Mouse (Mus musculus): Measurements from ENCODE around the gene Grn. TPM values are rescaled to one million over a fixed set of nuclear protein-coding genes. Genes with fewer than 3 reads are reported as not detected.

Gene Grn
- total and polyA plus RNA-seq, 2 experiments from 2014 or later: 78.0 to 90.4 TPM

DNA sequence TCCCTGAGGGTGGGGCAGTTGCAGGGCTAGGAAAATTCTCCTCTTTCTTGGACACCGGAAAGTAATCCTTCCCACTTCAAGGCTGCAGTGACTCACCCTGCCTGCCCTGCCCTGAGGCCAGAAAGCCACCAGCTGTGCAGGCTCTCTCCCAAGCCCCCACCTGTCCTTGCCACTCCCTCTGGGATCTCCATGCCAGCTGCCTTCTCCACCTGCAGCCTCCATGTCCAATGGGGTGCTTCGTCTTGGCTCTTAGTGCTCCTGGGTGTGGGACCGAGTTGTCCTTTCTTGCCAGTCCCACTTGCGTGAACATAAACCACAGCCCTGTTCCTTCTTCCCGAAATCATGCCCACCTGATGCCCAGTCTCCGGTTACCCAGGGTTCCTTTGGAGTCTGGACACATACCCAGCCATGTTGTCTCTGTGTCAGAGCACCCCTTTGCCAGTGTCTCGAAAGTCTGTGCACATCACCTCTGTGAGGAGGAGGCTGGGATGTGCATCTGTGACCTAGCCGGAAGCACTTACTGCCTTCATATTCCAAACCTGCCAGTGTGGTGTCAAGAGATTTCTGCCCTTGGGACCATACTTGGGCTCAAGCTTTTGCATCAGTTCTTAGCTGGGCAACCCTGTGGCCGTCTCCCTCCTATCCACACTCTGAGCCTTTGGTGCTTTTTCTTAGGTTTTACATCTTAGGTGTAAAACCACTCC, 35.5 kb upstream of the Grn start:
- peak overlapping the region; percentile 95 for H3K9ac ChIP-seq (replicated peaks; ENCODE audit: low read length, poor library complexity, severe bottlenecking)
- peaks cover 12% of the 10 kb centered on the region for H3K36me3 ChIP-seq (ENCODE audit: insufficient read depth, low read length)
- 55% methylated on average over 9 of the region's 9 CpGs for WGBS
- no peak for ATAC-seq (ENCODE audit: low FRiP score)
- H3K4me2 ChIP-seq (ENCODE audit: low read depth, low read length, poor library complexity, severe bottlenecking): peak overlapping the region; percentile 96
- H3K27me3 ChIP-seq (ENCODE audit: insufficient read depth, low read length): no peaks in the 10 kb centered on the region
- peak overlapping the region; percentile 98 for H3K27ac ChIP-seq (ENCODE audit: low read depth, low read length)
- no peaks in the 10 kb centered on the region for H3K9me3 ChIP-seq (ENCODE audit: low read length)
- peak overlapping the region; percentile 84 for H3K4me3 ChIP-seq (ENCODE audit: low read depth, low read length)
- no peak for TF ChIP-seq CTCF (IDR thresholded peaks at IDR 0.05)
- no peak for DNase-seq (ENCODE audit: low spot score)
- H3K4me1 ChIP-seq (ENCODE audit: insufficient read depth, low read length): peaks cover 23% of the 10 kb centered on the region

DNA sequence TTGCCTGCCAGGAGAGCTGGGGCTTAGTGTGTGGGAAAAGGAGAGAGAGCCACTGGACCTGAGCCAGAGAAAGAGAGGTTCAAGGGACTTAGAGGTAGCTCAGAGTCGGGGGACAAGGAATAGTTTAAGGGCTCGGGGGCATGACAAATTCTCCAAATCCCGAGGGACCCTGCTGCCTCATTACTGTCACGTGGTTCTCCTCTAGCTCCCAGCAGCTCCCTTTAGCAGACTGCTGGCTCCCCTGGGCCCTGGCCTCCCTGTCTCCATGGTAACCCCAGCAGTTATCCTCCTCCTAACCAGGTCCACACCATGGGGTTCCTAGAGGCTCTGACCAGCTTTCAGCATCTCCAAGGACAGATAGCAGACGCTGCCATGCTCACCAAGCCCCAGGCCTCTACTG, 34.9 kb upstream of the Grn start:
- H3K27me3 ChIP-seq (ENCODE audit: insufficient read depth, low read length): no peaks in the 10 kb centered on the region
- ATAC-seq (ENCODE audit: low FRiP score) (no peak), DNase-seq (ENCODE audit: low spot score) (peak; percentile 61)
- H3K4me2 ChIP-seq (ENCODE audit: low read depth, low read length, poor library complexity, severe bottlenecking): peak overlapping the region; percentile 96
- H3K36me3 ChIP-seq (ENCODE audit: insufficient read depth, low read length): peaks cover 17% of the 10 kb centered on the region
- peak overlapping the region; percentile 95 for H3K9ac ChIP-seq (replicated peaks; ENCODE audit: low read length, poor library complexity, severe bottlenecking)
- H3K9me3 ChIP-seq (ENCODE audit: low read length): no peaks in the 10 kb centered on the region
- TF ChIP-seq CTCF (IDR thresholded peaks at IDR 0.05): no peak
- peaks cover 23% of the 10 kb centered on the region for H3K4me1 ChIP-seq (ENCODE audit: insufficient read depth, low read length)
- WGBS: 0% methylated on average over 5 of the region's 5 CpGs
- H3K27ac ChIP-seq (ENCODE audit: low read depth, low read length): peak overlapping the region; percentile 98
- H3K4me3 ChIP-seq (ENCODE audit: low read depth, low read length): peak overlapping the region; percentile 84

DNA sequence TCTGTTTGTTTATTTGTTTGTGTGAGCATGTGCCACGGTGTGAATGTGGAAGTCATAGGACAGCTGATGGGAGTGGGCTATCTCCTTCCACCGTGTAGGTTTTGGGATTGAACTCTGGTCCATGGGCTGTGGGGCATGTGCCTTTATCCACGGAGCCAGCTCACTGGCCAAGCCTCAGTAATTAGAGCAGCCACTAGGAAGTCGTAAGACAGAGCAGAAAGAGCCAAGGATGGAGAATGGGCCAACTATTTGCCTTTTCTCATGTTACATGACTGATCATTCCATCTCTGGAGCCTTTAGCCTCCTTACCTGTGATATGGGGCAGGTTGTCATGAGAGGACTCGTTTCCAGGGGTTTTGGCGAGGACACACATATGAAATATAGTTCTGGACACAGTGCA, 33.9 kb upstream of the Grn start:
- H3K4me3 ChIP-seq (ENCODE audit: low read depth, low read length): peak overlapping the region; percentile 14
- peaks cover 22% of the 10 kb centered on the region for H3K36me3 ChIP-seq (ENCODE audit: insufficient read depth, low read length)
- peak overlapping the region; percentile 95; the same call in 1 of the 2 replicates for H3K9ac ChIP-seq (replicated peaks; ENCODE audit: low read length, poor library complexity, severe bottlenecking)
- 50% methylated on average over 6 of the region's 6 CpGs for WGBS
- no peaks in the 10 kb centered on the region for H3K9me3 ChIP-seq (ENCODE audit: low read length)
- H3K4me1 ChIP-seq (ENCODE audit: insufficient read depth, low read length): peaks cover 23% of the 10 kb centered on the region
- DNase-seq (ENCODE audit: low spot score): no peak
- no peaks in the 10 kb centered on the region for H3K27me3 ChIP-seq (ENCODE audit: insufficient read depth, low read length)
- H3K27ac ChIP-seq (ENCODE audit: low read depth, low read length): no peak overlapping the region
- ATAC-seq (ENCODE audit: low FRiP score): no peak
- H3K4me2 ChIP-seq (ENCODE audit: low read depth, low read length, poor library complexity, severe bottlenecking): peak overlapping the region; percentile 96
- TF ChIP-seq CTCF (IDR thresholded peaks at IDR 0.05): no peak

DNA sequence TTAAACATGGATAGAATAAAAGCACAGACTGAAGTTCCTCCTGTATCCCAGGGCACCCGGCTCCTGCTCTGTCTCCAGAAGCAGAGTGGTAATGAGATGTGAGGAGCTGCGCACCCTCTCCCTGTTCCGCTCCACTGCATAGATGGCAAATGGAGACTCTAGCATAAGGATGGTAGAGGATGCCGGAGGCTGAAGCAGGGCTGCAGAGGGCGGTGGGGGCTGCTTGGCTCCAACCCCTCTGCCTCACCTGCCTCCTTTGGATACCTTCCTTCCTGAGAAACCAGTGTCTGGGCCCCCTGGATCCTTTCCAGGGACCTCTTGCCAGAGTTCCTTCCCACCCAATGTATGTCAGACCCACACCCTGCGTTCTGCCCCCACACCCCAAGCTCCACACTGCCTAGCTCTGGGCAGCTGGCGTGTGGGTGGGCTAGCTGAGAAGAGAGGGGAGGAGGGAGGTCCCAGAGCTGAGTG, 33.4 kb upstream of the Grn start:
- H3K4me3 ChIP-seq (ENCODE audit: low read depth, low read length): peak overlapping the region; percentile 14; the same call in 1 of the 2 replicates
- no peak overlapping the region for H3K27ac ChIP-seq (ENCODE audit: low read depth, low read length)
- H3K9me3 ChIP-seq (ENCODE audit: low read length): no peaks in the 10 kb centered on the region
- peak overlapping the region; percentile 95 for H3K9ac ChIP-seq (replicated peaks; ENCODE audit: low read length, poor library complexity, severe bottlenecking)
- peak overlapping the region; percentile 96 for H3K4me2 ChIP-seq (ENCODE audit: low read depth, low read length, poor library complexity, severe bottlenecking)
- 75% methylated on average over 7 of the region's 7 CpGs for WGBS
- no peak for TF ChIP-seq CTCF (IDR thresholded peaks at IDR 0.05)
- ATAC-seq (ENCODE audit: low FRiP score) (no peak), DNase-seq (ENCODE audit: low spot score) (no peak)
- no peaks in the 10 kb centered on the region for H3K27me3 ChIP-seq (ENCODE audit: insufficient read depth, low read length)
- peaks cover 25% of the 10 kb centered on the region for H3K36me3 ChIP-seq (ENCODE audit: insufficient read depth, low read length)
- H3K4me1 ChIP-seq (ENCODE audit: insufficient read depth, low read length): peaks cover 23% of the 10 kb centered on the region

DNA sequence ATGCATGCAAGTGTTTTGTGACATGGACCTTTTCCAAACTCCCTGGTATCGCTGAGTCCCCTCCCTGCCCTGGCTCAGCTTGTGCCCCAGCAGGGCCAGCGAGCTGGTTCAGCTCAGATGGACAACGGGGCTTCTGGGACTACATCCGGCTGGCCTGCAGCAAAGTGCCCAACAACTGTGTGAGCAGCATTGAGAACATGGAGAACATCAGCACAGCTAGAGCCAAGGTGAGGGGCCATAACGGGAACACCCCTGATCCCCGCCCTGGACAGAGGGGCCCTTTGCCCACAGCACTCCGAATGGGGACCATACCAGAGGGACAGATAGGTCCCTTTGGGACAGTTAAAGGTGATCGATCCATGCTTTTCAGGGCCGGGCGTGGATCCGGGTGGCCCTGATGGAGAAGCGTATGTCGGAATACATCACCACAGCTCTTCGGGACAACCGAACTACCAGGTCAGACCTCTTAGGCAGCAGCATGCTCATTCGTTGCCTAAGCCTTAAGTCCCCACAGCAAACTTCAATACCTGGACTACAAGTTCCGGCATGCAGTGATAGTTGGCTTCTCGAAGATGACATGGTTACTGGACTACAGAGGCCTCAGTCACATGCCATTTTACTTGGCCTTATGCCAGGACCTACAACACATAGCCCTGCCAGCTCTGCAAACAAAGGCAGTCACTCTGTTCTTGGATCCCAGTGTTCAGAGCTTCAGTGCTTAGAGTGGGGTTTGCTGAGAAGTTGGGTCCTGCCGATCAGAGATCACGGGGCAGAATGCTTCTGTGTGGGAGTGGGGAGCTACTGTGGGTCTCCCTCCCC, 31.9 kb upstream of the Grn start:
- no peaks in the 10 kb centered on the region for H3K27me3 ChIP-seq (ENCODE audit: insufficient read depth, low read length)
- H3K9ac ChIP-seq (replicated peaks; ENCODE audit: low read length, poor library complexity, severe bottlenecking): no peak overlapping the region
- H3K4me1 ChIP-seq (ENCODE audit: insufficient read depth, low read length): peaks cover 23% of the 10 kb centered on the region
- no peak overlapping the region for H3K4me3 ChIP-seq (ENCODE audit: low read depth, low read length)
- WGBS: 76% methylated on average over 20 of the region's 20 CpGs
- TF ChIP-seq CTCF (IDR thresholded peaks at IDR 0.05): no peak
- DNase-seq (ENCODE audit: low spot score) (peak; percentile 82), ATAC-seq (ENCODE audit: low FRiP score) (no peak)
- no peaks in the 10 kb centered on the region for H3K9me3 ChIP-seq (ENCODE audit: low read length)
- H3K36me3 ChIP-seq (ENCODE audit: insufficient read depth, low read length): peaks cover 40% of the 10 kb centered on the region
- no peak overlapping the region for H3K4me2 ChIP-seq (ENCODE audit: low read depth, low read length, poor library complexity, severe bottlenecking)
- no peak overlapping the region for H3K27ac ChIP-seq (ENCODE audit: low read depth, low read length)

DNA sequence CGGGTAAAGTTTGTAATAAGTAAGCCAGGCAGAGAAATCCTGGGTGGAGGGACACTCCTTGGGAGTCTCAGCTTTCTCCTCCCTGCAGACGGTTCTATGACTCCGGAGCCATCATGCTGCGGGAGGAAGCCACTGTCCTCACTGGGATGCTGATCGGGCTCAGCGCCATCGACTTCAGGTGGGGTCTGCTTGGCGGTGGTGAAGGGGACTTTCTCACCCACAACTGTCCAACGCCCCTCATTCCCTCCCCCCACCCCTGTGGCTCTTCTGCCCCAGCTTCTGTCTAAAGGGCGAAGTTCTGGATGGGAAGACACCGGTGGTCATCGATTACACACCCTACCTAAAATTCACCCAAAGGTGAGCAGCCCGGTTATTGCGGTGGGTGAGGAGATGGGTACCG, 31.0 kb upstream of the Grn start:
- no peak for ATAC-seq (ENCODE audit: low FRiP score)
- Histone ChIP-seq H3K36me3 (ENCODE audit: insufficient read depth, low read length) (peaks cover 48% of the 10 kb centered on the region), H3K9me3 (ENCODE audit: low read length) (no peaks in the 10 kb centered on the region), H3K27ac (ENCODE audit: low read depth, low read length) (no peak overlapping the region), H3K4me2 (ENCODE audit: low read depth, low read length, poor library complexity, severe bottlenecking) (no peak overlapping the region), H3K9ac (replicated peaks; ENCODE audit: low read length, poor library complexity, severe bottlenecking) (no peak overlapping the region), H3K4me1 (ENCODE audit: insufficient read depth, low read length) (peaks cover 23% of the 10 kb centered on the region), H3K27me3 (ENCODE audit: insufficient read depth, low read length) (no peaks in the 10 kb centered on the region), H3K4me3 (ENCODE audit: low read depth, low read length) (no peak overlapping the region)
- TF ChIP-seq CTCF (IDR thresholded peaks at IDR 0.05): no peak
- WGBS: 28% methylated on average over 15 of the region's 15 CpGs
- DNase-seq (ENCODE audit: low spot score): no peak
